Mouse (Mus musculus) Patski (cell line): Measurements from ENCODE around the gene Ucp3. TPM values are rescaled to one million over a fixed set of nuclear protein-coding genes. Genes with fewer than 3 reads are reported as not detected.
A peak's percentile ranks its signal among the peaks of the same experiment; 100 is the strongest.

Source experiments
- ATAC-seq: fragments of 100-300 bp; one replicate; pipeline ENCODE4 v1.8.0; 2021
- CTCF ChIA-PET: fragments of 350-600 bp; sonication (Branson Sonifier 250); formaldehyde crosslinking; loops from one replicate; lab custom pipeline; 2022; ENCODE audit warnings: inconsistent platforms; lab: Charles Lee
- POLR2A ChIA-PET: fragments of 350-600 bp; sonication (Branson Sonifier 250); formaldehyde crosslinking; loops from one replicate; lab custom pipeline; 2022; ENCODE audit warnings: antibody characterized with exemption, inconsistent platforms; lab: Charles Lee
- DNase-seq: peaks from one replicate; pipeline ENCODE4 v3.0.0-alpha.2; 2011; ENCODE audit warnings: low read depth, low spot score
- H3K27me3 ChIP-seq: fragments of 371-371 bp; one replicate; pipeline ENCODE4 v1.5.1; 2021
- CTCF ChIP-seq: fragments of 100-300 bp; IDR thresholded peaks from one replicate; pipeline ENCODE4 v1.5.1; 2021
- in situ Hi-C: fragments of 300-500 bp; cut with MboI; formaldehyde crosslinking; loops from 3 replicates; pipeline ENCODE4 v1.11.1; 2018; ENCODE audit warnings: low pct_unique_long_range_greater_than_20kb, mixed read lengths
- polyA plus RNA-seq: library from polyadenylated mRNA; unstranded; gene quantifications from one replicate; pipeline ENCODE4 v1.2.3, GENCODE M21; 2021

The Ucp3 gene
- polyA plus RNA-seq, 1 experiment from 2014 or later = 0.06 TPM

DNA sequence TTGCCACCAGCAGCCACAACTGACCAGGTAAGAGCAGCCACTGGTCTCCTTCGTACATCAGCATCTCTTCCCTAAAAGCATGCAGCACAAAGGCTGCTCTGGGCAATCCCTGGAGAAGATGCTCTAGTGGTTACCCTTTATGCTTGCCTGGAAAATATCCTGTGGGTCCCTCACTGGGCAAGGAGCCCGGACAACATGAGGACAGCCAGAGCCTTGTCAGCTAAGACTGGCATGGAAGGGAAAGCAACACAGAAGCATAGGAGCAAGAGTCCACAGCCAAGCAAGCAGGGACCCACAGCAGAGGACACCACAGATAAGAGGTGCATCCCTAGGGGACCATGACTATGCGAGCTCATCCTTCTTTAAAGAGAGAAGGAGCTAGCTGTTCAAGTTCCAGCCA lies 12.9 kb upstream of the Ucp3 start:
- no peaks in the 10 kb centered on the region for H3K27me3 ChIP-seq
- DNase-seq = no peak
- ChIA-PET POLR2A (interaction anchor here (1.1 kb wide), 1 partner anchor 27 kb away, joined by 4 read pairs; no protein-coding TSS in a partner anchor), CTCF (no interaction called here)
- no peak for TF ChIP-seq CTCF
- no peak for ATAC-seq
- in situ Hi-C loops = no loop called here

DNA sequence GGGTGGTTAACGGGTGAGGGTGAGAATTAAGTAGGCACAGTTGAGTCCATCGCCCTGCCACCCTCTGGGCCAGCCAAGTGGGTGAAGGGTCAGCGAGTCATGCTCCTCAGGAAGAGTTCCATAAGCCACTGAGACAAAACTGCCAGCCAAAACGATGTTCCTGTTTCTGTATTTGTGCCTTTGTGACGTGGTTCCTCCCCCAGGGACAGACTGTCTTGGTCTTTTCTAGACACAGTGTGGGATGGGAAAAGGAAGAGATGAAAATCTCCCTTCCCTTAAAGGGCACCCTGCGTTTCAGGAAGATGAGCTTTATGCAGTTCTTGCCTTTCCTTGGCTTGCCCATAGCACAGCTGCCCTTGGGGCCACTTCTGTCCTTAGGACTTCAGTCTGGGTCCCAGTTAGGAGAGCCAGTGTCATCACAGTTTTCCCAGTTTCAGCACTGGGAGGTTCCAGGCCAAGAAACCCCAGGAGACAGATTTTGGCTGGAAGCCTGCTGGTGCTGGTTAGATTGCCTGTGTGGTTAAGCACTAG lies 11.1 kb upstream of the Ucp3 start:
- in situ Hi-C loops = no loop called here
- peak; percentile 67 for DNase-seq
- CTCF ChIA-PET = interaction anchor here (1.1 kb wide), 1 partner anchor 33 kb away, joined by 5 read pairs; no protein-coding TSS in a partner anchor
- POLR2A ChIA-PET = no interaction called here
- ATAC-seq = peak; percentile 34
- H3K27me3 ChIP-seq = no peaks in the 10 kb centered on the region
- no peak for TF ChIP-seq CTCF

DNA sequence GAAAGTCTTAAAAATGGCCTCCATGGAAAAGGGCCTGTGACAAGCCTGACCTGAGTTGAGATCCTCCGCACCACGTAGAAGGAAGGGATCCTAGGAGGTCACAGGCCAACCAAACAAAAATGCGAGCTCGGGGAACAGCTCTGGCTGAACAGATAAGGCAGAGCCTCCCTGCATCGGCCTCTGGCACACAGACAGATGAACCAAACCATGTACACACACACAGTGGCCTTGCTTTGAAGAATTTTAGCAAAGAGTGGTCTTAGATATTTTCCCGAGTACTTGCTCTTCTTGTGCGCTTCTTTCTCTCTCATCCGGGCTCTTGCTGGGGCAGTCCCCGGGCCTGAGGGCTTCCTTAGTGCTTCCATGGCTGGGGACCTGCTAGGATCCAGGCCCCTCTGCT lies 9.6 kb upstream of the Ucp3 start:
- ChIA-PET POLR2A (no interaction called here), CTCF (no interaction called here)
- TF ChIP-seq CTCF = no peak
- in situ Hi-C loops = no loop called here
- ATAC-seq (no peak), DNase-seq (no peak)
- no peaks in the 10 kb centered on the region for H3K27me3 ChIP-seq

DNA sequence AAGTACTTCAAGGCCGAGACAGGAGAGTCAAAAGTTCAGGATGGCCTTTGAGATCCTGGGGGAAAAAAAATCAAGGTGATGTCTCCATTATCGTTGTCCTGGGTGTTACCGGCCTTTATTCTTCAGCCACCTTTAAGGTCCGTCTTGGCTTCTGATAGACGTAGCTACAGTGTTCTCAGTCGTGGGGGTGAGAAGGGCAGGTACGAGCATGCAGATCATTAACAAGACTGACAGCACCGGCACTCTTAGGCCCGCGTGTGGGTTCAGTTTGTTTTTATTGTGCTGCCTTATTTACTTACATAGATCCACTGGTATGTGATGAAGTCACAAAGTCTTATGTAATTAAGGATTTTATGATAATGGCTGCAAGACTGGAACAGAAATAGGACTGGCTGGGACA lies 9.0 kb upstream of the Ucp3 start:
- in situ Hi-C loops = no loop called here
- POLR2A ChIA-PET = no interaction called here
- TF ChIP-seq CTCF = no peak
- ATAC-seq = no peak
- no peaks in the 10 kb centered on the region for H3K27me3 ChIP-seq
- CTCF ChIA-PET = interaction anchor here (1.4 kb wide), 1 partner anchor 57 kb away, joined by 3 read pairs; no protein-coding TSS in a partner anchor
- DNase-seq = no peak

DNA sequence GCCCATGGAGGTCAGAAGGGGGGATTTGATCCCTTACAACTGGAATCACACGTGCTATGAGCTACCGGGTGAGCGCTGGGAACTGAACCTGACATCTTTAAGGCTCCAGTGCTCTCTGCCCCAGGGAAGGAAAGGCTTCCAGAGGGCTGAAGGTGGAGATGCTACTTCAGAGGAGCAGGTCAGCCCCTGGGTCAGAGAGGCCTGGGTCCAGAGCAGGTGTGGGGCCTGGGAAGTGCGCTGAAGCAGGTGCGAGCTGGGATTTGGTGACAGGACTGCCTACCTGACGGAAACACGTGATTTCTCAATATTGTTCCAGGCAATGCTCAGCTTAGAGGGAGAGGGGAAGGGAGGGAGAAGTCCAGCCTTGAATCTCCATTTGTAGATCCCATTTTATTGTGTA lies 8.5 kb upstream of the Ucp3 start:
- in situ Hi-C loops = no loop called here
- POLR2A ChIA-PET = no interaction called here
- CTCF ChIA-PET = interaction anchor here (1.4 kb wide), 1 partner anchor 56 kb away, joined by 3 read pairs; no protein-coding TSS in a partner anchor
- no peaks in the 10 kb centered on the region for H3K27me3 ChIP-seq
- no peak for TF ChIP-seq CTCF
- no peak for DNase-seq
- ATAC-seq = no peak

DNA sequence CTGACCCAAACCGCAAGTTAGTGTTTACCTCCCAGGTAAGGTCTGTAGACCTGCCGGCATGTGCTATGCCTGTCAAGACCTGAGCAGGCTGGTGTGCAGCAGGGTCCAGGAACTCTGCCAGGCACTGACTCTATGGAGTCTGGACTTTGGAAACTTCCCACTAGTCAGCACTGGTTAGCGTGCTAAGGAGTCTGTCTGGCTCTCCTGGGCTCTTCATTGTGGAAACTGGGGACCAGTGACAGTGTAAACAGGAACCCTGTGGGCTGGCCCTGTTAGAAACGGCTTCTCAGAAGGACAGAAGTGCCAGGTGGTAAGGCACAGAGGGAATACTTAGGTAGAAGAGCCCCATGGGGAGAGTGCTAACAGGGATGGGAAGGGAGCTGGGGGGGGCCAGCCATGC lies 7.5 kb upstream of the Ucp3 start:
- CTCF ChIA-PET = interaction anchor here (1.0 to 1.2 kb wide), 2 partner anchors 10 to 56 kb away, joined by 3 to 4 read pairs; no protein-coding TSS in a partner anchor
- in situ Hi-C loops = no loop called here
- no peak for TF ChIP-seq CTCF
- no peaks in the 10 kb centered on the region for H3K27me3 ChIP-seq
- DNase-seq (no peak), ATAC-seq (no peak)
- POLR2A ChIA-PET = no interaction called here

DNA sequence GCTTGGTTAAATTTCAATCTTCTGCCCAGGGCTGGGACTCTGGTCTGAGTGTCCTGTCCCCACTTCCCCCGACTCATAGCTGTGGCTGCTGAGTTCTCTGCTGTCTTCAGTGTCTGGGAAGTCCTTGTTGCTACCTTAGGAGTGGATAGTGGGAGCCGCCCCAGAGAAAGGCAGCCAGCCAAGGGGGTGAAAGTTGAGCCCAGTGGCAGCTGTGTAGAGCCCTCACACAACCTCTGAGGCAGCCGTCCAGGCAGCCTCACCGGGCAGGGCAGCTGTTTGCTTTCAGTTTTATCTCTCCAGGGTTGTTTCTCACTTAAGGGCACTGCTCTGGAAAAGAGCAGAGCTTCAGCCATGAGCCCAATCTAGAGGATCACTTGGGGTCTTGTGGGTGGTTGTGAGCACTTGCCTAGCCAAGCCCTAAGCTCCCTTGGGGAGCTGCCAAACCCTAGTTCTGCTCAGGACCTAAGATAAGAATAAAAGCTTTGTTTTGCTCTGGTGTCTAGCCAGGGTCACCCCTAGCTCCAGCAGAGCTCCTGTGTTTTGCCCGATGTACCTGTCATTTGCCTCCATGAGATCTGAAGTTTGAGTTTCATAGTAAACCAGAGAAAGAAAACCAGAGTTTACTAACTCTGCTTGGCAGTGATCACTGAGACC lies 7.0 kb upstream of the Ucp3 start:
- TF ChIP-seq CTCF = no peak
- in situ Hi-C loops = no loop called here
- no peaks in the 10 kb centered on the region for H3K27me3 ChIP-seq
- CTCF ChIA-PET = interaction anchor here (0.7 to 1.2 kb wide), 3 partner anchors 10 to 55 kb away, joined by 3 to 4 read pairs (median 3); no protein-coding TSS in a partner anchor
- POLR2A ChIA-PET = interaction anchor here (0.5 kb wide), 1 partner anchor 290 kb away, joined by 3 read pairs; the partner anchor contains the start of gene Kcne3
- no peak for DNase-seq
- ATAC-seq = peak; percentile 48

DNA sequence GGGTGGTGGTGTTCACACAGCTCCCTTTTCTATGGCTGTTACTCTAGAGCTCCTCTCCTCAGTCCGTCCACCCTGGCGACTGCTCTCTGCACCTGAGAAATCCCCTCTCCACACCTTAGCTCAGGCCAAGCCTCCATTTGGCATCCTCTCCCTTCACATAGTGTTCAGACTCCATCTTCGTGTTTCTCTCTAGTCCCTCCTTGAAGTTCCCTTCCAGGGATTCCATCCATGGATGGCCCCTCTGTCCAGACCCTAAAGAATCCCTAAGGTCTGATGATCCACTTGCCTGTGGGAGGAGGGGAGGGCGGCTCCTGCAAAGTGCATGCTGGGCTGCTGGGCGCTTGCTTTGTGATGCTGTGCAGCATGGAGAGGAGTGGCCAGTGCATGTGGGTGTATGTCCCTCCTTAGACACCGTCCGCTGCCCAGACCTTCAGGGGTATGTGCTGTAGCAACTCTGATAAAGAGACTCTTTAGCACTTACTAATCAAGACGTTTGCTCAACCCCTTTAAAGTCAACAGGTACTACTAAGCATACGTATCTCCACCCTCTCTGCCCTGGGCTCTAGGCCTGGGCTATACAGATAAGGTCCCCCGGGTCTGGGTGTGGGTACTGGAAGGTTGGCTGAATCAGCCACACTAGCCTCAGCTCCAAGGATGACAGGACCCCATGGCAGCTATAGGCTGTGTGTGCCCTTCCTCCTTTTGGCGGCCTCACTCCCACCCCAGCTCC lies 5.8 kb upstream of the Ucp3 start:
- no peaks in the 10 kb centered on the region for H3K27me3 ChIP-seq
- in situ Hi-C loops = no loop called here
- DNase-seq (no peak), ATAC-seq (no peak)
- TF ChIP-seq CTCF = no peak
- CTCF ChIA-PET = interaction anchor here (0.7 kb wide), 1 partner anchor 24 kb away, joined by 3 read pairs; no protein-coding TSS in a partner anchor
- POLR2A ChIA-PET = no interaction called here

DNA sequence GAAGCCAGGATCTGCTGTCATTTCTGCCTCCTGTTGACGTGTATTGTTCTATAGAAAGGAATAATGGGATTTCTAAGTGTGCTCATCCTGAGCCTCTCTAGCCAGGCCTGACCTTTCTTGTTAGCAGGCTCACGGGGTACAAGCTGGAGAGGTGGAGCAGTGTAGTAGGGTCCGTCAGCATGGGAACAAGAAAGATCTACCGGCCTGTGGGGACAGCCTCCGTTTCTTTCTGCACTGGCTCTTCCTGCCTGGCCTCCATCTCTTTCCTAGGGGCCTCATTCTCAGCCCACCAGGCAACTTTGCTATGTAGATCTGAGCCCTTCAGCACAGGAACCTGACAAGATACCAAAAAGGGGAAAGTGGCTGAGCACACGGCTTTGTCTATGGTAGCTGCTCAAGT lies 4.0 kb upstream of the Ucp3 start:
- in situ Hi-C loops = no loop called here
- no peak for TF ChIP-seq CTCF
- CTCF ChIA-PET = interaction anchor here (1.0 kb wide), 1 partner anchor 40 kb away, joined by 3 read pairs; no protein-coding TSS in a partner anchor
- POLR2A ChIA-PET = no interaction called here
- H3K27me3 ChIP-seq = no peaks in the 10 kb centered on the region
- ATAC-seq = no peak
- DNase-seq = no peak

DNA sequence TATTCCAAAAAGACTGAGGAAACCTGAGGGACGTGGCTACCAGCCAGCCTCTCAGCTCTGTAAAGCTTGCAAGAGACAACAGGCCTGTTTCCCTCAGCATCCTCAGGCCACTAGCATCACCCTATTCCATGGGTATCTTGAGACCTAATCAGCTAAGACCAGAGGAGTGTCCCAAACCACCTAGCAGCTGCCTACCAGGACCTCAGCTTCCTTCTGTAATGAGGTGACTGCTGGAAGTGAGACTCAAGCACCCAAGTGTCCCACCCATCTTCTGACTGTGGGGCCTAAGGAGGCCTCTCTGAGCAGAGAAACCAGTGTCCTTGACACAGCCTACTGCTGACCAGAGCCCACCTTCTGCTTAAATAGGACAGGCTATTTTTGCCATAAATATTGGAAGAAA lies 3.3 kb upstream of the Ucp3 start:
- TF ChIP-seq CTCF = no peak
- CTCF ChIA-PET = no interaction called here
- POLR2A ChIA-PET = no interaction called here
- no peaks in the 10 kb centered on the region for H3K27me3 ChIP-seq
- in situ Hi-C loops = no loop called here
- DNase-seq = no peak
- no peak for ATAC-seq
